Mouse (Mus musculus): Measurements from ENCODE around the gene Tomm5.

GRCm38 (mm10) chr4:45097198-45097872 is 10.6 kb downstream of the Tomm5 start:
- TF ChIP-seq GATA1 (IDR thresholded peaks at IDR 0.05; ENCODE audit: low read length), result no peak
- TF ChIP-seq TAL1 (IDR thresholded peaks at IDR 0.05; ENCODE audit: low read length), result no peak

Measured in erythroblast, embryonic 14.5 days (primary cell).